Mouse (Mus musculus): ENCODE measurements around the gene Ptprm. TPM values are rescaled to one million over a fixed set of nuclear protein-coding genes. Genes with fewer than 3 reads are reported as not detected.

Ptprm gene
- polyA plus RNA-seq, 1 experiment from 2014 or later = 5.4 TPM

- TF ChIP-seq CTCF (IDR thresholded peaks at IDR 0.05; ENCODE audit: low read depth) = no peak
- ATAC-seq = no peak
- no peaks in the 10 kb centered on the region for H3K4me1 ChIP-seq (replicated peaks; ENCODE audit: control insufficient read depth, insufficient read depth, low read length)
- no peaks in the 10 kb centered on the region for H3K36me3 ChIP-seq (ENCODE audit: control insufficient read depth, insufficient read depth)
- H3K9me3 ChIP-seq (ENCODE audit: control insufficient read depth) = no peaks in the 10 kb centered on the region
- H3K4me3 ChIP-seq (ENCODE audit: low read depth, low read length) = no peak overlapping the region
- WGBS = 55% methylated on average over 5 of the region's 5 CpGs
- no peak overlapping the region for H3K4me2 ChIP-seq (replicated peaks; ENCODE audit: low read depth)
- no peaks in the 10 kb centered on the region for H3K27me3 ChIP-seq (replicated peaks; ENCODE audit: control insufficient read depth, insufficient read depth, low read length)
- no peak overlapping the region for H3K9ac ChIP-seq (ENCODE audit: low read depth, low read length)
- H3K27ac ChIP-seq (ENCODE audit: low read depth, low read length) = no peak overlapping the region
Observed at GRCm38 (mm10) chr17:67124294-67124693, 230.0 kb downstream of the Ptprm start.

DNA sequence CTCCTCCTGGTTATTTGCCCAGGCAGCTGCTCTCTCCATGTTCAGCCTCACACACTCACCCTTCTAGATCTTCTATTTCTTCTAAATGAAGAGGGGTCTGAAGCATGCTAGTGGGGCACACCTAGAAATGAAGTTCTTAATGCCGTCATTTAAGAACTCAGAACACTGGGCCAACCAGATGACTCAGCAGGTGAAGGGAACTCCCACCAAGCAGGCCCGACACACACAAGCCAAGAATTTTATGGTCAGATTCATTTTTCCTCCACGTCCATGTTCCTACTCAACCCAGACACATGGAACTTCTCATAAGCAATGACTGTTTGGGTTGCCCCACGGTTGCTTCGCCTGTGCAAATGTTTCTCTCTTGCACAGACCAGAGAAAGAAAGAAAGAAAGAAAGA, 230.5 kb downstream of the Ptprm start:
- Histone ChIP-seq H3K4me2 (replicated peaks; ENCODE audit: low read depth) (no peak overlapping the region), H3K27me3 (replicated peaks; ENCODE audit: control insufficient read depth, insufficient read depth, low read length) (no peaks in the 10 kb centered on the region), H3K4me3 (ENCODE audit: low read depth, low read length) (no peak overlapping the region), H3K9me3 (ENCODE audit: control insufficient read depth) (no peaks in the 10 kb centered on the region), H3K4me1 (replicated peaks; ENCODE audit: control insufficient read depth, insufficient read depth, low read length) (no peaks in the 10 kb centered on the region), H3K9ac (ENCODE audit: low read depth, low read length) (no peak overlapping the region), H3K27ac (ENCODE audit: low read depth, low read length) (no peak overlapping the region), H3K36me3 (ENCODE audit: control insufficient read depth, insufficient read depth) (no peaks in the 10 kb centered on the region)
- no peak for ATAC-seq
- TF ChIP-seq CTCF (IDR thresholded peaks at IDR 0.05; ENCODE audit: low read depth) = no peak
- WGBS = 52% methylated on average over 5 of the region's 5 CpGs

GRCm38 (mm10) chr17:67120863-67121262, 233.4 kb downstream of the Ptprm start:
- WGBS = 68% methylated on average over 5 of the region's 5 CpGs
- Histone ChIP-seq H3K36me3 (ENCODE audit: control insufficient read depth, insufficient read depth) (no peaks in the 10 kb centered on the region), H3K27ac (ENCODE audit: low read depth, low read length) (no peak overlapping the region), H3K4me2 (replicated peaks; ENCODE audit: low read depth) (no peak overlapping the region), H3K4me3 (ENCODE audit: low read depth, low read length) (no peak overlapping the region), H3K27me3 (replicated peaks; ENCODE audit: control insufficient read depth, insufficient read depth, low read length) (no peaks in the 10 kb centered on the region), H3K4me1 (replicated peaks; ENCODE audit: control insufficient read depth, insufficient read depth, low read length) (no peaks in the 10 kb centered on the region), H3K9me3 (ENCODE audit: control insufficient read depth) (no peaks in the 10 kb centered on the region), H3K9ac (ENCODE audit: low read depth, low read length) (no peak overlapping the region)
- TF ChIP-seq CTCF (IDR thresholded peaks at IDR 0.05; ENCODE audit: low read depth) = no peak
- ATAC-seq = no peak

- H3K4me1 ChIP-seq (replicated peaks; ENCODE audit: control insufficient read depth, insufficient read depth, low read length) = no peaks in the 10 kb centered on the region
- 52% methylated on average over 7 of the region's 7 CpGs for WGBS
- no peaks in the 10 kb centered on the region for H3K36me3 ChIP-seq (ENCODE audit: control insufficient read depth, insufficient read depth)
- no peak for TF ChIP-seq CTCF (IDR thresholded peaks at IDR 0.05; ENCODE audit: low read depth)
- H3K4me3 ChIP-seq (ENCODE audit: low read depth, low read length) = no peak overlapping the region
- H3K4me2 ChIP-seq (replicated peaks; ENCODE audit: low read depth) = no peak overlapping the region
- no peak for ATAC-seq
- no peaks in the 10 kb centered on the region for H3K27me3 ChIP-seq (replicated peaks; ENCODE audit: control insufficient read depth, insufficient read depth, low read length)
- no peak overlapping the region; the same call in 1 of the 2 replicates for H3K27ac ChIP-seq (ENCODE audit: low read depth, low read length)
- H3K9me3 ChIP-seq (ENCODE audit: control insufficient read depth) = no peaks in the 10 kb centered on the region
- H3K9ac ChIP-seq (ENCODE audit: low read depth, low read length) = no peak overlapping the region
Observed at GRCm38 (mm10) chr17:67118676-67119340, 235.4 kb downstream of the Ptprm start.

DNA sequence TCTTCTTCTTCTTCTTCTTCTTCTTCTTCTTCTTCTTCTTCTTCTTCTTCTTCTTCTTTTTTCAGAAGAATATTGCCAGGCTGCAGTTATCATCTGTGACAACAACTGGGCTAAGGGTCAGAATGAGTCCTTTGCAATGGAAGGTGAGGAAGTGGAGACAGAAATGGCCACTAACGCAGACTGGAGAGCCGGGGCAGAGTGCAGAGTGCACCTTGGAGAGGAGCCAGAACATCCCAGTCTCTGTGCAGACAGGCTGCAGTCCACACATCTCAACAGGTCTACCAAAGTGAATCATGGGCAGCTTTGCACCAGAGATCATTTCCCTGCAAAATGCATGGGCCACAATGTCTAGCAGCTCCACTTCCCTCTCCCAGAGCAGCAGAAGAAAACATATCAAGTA, 239.4 kb downstream of the Ptprm start:
- Histone ChIP-seq H3K9ac (ENCODE audit: low read depth, low read length) (no peak overlapping the region), H3K4me3 (ENCODE audit: low read depth, low read length) (no peak overlapping the region), H3K9me3 (ENCODE audit: control insufficient read depth) (no peaks in the 10 kb centered on the region), H3K36me3 (ENCODE audit: control insufficient read depth, insufficient read depth) (no peaks in the 10 kb centered on the region), H3K4me2 (replicated peaks; ENCODE audit: low read depth) (no peak overlapping the region), H3K4me1 (replicated peaks; ENCODE audit: control insufficient read depth, insufficient read depth, low read length) (no peaks in the 10 kb centered on the region), H3K27me3 (replicated peaks; ENCODE audit: control insufficient read depth, insufficient read depth, low read length) (no peaks in the 10 kb centered on the region), H3K27ac (ENCODE audit: low read depth, low read length) (no peak overlapping the region)
- ATAC-seq = no peak
- 70% methylated on average over 2 of the region's 2 CpGs for WGBS
- no peak for TF ChIP-seq CTCF (IDR thresholded peaks at IDR 0.05; ENCODE audit: low read depth)

- no peak overlapping the region for H3K27ac ChIP-seq (ENCODE audit: low read depth, low read length)
- H3K36me3 ChIP-seq (ENCODE audit: control insufficient read depth, insufficient read depth) = no peaks in the 10 kb centered on the region
- whole genome bisulfite sequencing = 81% methylated on average over 3 of the region's 3 CpGs
- H3K9ac ChIP-seq (ENCODE audit: low read depth, low read length) = no peak overlapping the region
- no peak overlapping the region for H3K4me3 ChIP-seq (ENCODE audit: low read depth, low read length)
- H3K4me2 ChIP-seq (replicated peaks; ENCODE audit: low read depth) = no peak overlapping the region
- no peaks in the 10 kb centered on the region for H3K27me3 ChIP-seq (replicated peaks; ENCODE audit: control insufficient read depth, insufficient read depth, low read length)
- H3K9me3 ChIP-seq (ENCODE audit: control insufficient read depth) = no peaks in the 10 kb centered on the region
- H3K4me1 ChIP-seq (replicated peaks; ENCODE audit: control insufficient read depth, insufficient read depth, low read length) = no peaks in the 10 kb centered on the region
- ATAC-seq = no peak
- TF ChIP-seq CTCF (IDR thresholded peaks at IDR 0.05; ENCODE audit: low read depth) = no peak
Observed at GRCm38 (mm10) chr17:67112679-67113078, 241.6 kb downstream of the Ptprm start.

GRCm38 (mm10) chr17:67106176-67106575, 248.1 kb downstream of the Ptprm start:
- Histone ChIP-seq H3K4me3 (ENCODE audit: low read depth, low read length) (no peak overlapping the region), H3K36me3 (ENCODE audit: control insufficient read depth, insufficient read depth) (no peaks in the 10 kb centered on the region), H3K4me1 (replicated peaks; ENCODE audit: control insufficient read depth, insufficient read depth, low read length) (no peaks in the 10 kb centered on the region), H3K4me2 (replicated peaks; ENCODE audit: low read depth) (no peak overlapping the region), H3K27me3 (replicated peaks; ENCODE audit: control insufficient read depth, insufficient read depth, low read length) (no peaks in the 10 kb centered on the region), H3K27ac (ENCODE audit: low read depth, low read length) (no peak overlapping the region), H3K9me3 (ENCODE audit: control insufficient read depth) (no peaks in the 10 kb centered on the region), H3K9ac (ENCODE audit: low read depth, low read length) (no peak overlapping the region)
- no peak for ATAC-seq
- 84% methylated on average over 2 of the region's 2 CpGs for WGBS
- no peak for TF ChIP-seq CTCF (IDR thresholded peaks at IDR 0.05; ENCODE audit: low read depth)
